Mouse (Mus musculus) kidney, postnatal 0 days (tissue): ENCODE data around the gene Arpc4. TPM values are rescaled to one million over a fixed set of nuclear protein-coding genes. Genes with fewer than 3 reads are reported as not detected.

Experiments
- ATAC-seq: fragments of 200-750 bp; cut with Nextera tagmentation; replicated peaks from 2 replicates; pipeline ENCODE4 v1.8.0; 2017; ENCODE audit warnings: low read depth, moderate number of reproducible peaks, moderate TSS enrichment, moderate library complexity; ENCODE audit not compliant: low FRiP score
- DNase-seq: peaks from one replicate; pipeline ENCODE4 v3.0.0-alpha.2; 2016; ENCODE audit warnings: low spot score
- H3K27ac ChIP-seq: fragments of 300-500 bp; sonication (generic); 2 replicates; pipeline ENCODE4 v1.5.1; 2014; ENCODE audit warnings: mild to moderate bottlenecking
- H3K27me3 ChIP-seq: fragments of 300-500 bp; sonication (generic); 2 replicates; pipeline ENCODE4 v1.6.1; 2014; ENCODE audit warnings: low read length, mixed read lengths; ENCODE audit not compliant: insufficient read depth
- H3K36me3 ChIP-seq: fragments of 300-500 bp; sonication (generic); 2 replicates; pipeline ENCODE4 v1.6.1; 2014; ENCODE audit warnings: low read length, mixed read lengths; ENCODE audit not compliant: insufficient read depth
- H3K4me1 ChIP-seq: fragments of 300-500 bp; sonication (generic); replicated peaks from 2 replicates; pipeline ENCODE4 v1.6.1; 2014; ENCODE audit warnings: antibody characterized with exemption, low read length, mixed read lengths; ENCODE audit not compliant: insufficient read depth
- H3K4me2 ChIP-seq: fragments of 300-500 bp; sonication (generic); 2 replicates; pipeline ENCODE4 v1.6.1; 2014; ENCODE audit warnings: mild to moderate bottlenecking, low read length, moderate library complexity, mixed read lengths
- H3K4me3 ChIP-seq: fragments of 300-500 bp; sonication (generic); replicated peaks from 2 replicates; pipeline ENCODE4 v1.5.1; 2014; ENCODE audit warnings: low read depth, low read length
- H3K9ac ChIP-seq: fragments of 300-500 bp; sonication (generic); 2 replicates; pipeline ENCODE4 v1.6.1; 2014; ENCODE audit warnings: low read depth, low read length
- H3K9me3 ChIP-seq: fragments of 300-500 bp; sonication (generic); replicated peaks from 2 replicates; pipeline ENCODE4 v1.6.1; 2016; ENCODE audit warnings: low read length, inconsistent platforms, mixed read lengths
- CTCF ChIP-seq: IDR thresholded peaks from 2 replicates; pipeline ENCODE4 v1.5.1; 2016; ENCODE audit warnings: antibody characterized with exemption, low read depth, mild to moderate bottlenecking, moderate library complexity
- WGBS: fragments of 180-500 bp; shearing (Covaris S2); extraction: QIAGEN DNeasy Blood & Tissue Kit; methylation state at CpG from one replicate; pipeline ENCODE4 v1.1.7; 2014; 5-methylcytosine and 5-hydroxymethylcytosine counted together
- polyA plus RNA-seq: library from polyadenylated mRNA; unstranded; fragments of >200 nt; fragmentation: Nextera tagmentation; extraction: Ambion mirVana; gene quantifications from 2 replicates; pipeline ENCODE4 v1.2.1, GENCODE M21; 2015

Gene Arpc4
- polyA plus RNA-seq, 1 experiment from 2014 or later, result 375 TPM

DNA sequence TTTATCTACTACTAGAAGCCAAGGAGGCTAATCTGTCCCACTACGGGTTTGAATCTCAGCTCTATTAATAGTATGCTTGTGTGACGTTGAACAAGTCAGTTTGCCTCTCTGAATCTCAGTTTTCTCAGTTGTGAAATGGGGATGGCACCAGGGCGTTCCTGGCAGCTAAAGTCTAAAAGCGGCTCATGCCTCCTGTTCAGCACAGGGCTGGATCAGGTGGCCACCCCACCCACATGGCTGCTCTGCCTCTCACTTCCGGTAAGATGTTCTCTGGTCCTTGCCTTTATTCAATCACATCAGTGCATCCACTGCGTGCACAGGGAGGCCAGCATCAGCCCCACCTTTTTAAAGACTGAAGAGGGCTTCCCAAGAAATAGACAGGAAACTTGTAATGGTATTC lies 27.6 kb downstream of the Arpc4 start:
- Histone ChIP-seq H3K27ac (no peak overlapping the region), H3K4me1 (no peaks in the 10 kb centered on the region), H3K9ac (no peak overlapping the region), H3K9me3 (no peaks in the 10 kb centered on the region), H3K27me3 (no peaks in the 10 kb centered on the region), H3K4me2 (no peak overlapping the region), H3K36me3 (no peaks in the 10 kb centered on the region), H3K4me3 (no peak overlapping the region)
- TF ChIP-seq CTCF, result no peak
- ATAC-seq, result no peak
- 90% methylated on average over 6 of the region's 6 CpGs for WGBS
- DNase-seq, result no peak

DNA sequence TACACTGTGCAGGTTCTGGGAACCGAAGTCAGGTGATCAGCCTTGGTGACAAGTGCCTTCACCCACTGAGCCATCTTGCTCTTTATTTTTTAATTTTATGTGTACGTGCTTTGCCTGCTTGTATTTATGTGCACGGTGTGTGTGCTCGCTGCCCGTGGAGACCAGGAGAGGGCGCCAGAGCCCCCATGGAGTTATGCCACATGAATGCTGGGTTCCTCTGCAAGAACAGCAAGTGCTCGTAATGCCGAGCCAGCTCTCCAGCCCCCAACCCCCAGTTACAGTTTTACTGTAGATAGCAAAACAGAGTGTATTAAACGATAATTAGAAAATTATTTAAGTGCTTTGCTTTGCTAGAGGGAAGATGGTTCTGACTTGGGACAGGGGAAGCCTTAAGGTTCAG lies 28.8 kb downstream of the Arpc4 start:
- Histone ChIP-seq H3K4me3 (no peak overlapping the region), H3K27me3 (no peaks in the 10 kb centered on the region), H3K36me3 (no peaks in the 10 kb centered on the region), H3K4me1 (no peaks in the 10 kb centered on the region), H3K4me2 (no peak overlapping the region), H3K9ac (no peak overlapping the region), H3K9me3 (no peaks in the 10 kb centered on the region), H3K27ac (no peak overlapping the region)
- ATAC-seq, result no peak
- 83% methylated on average over 9 of the region's 9 CpGs for WGBS
- no peak for DNase-seq
- TF ChIP-seq CTCF, result peak; percentile 59

- no peak for DNase-seq
Measured at GRCm38 (mm10) chr6:113410001-113410400, 32.1 kb downstream of the Arpc4 start.

GRCm38 (mm10) chr6:113416416-113416815 lies 38.5 kb downstream of the Arpc4 start:
- no peak for TF ChIP-seq CTCF
- Histone ChIP-seq H3K27ac (no peak overlapping the region), H3K4me2 (no peak overlapping the region), H3K27me3 (no peaks in the 10 kb centered on the region), H3K9me3 (no peaks in the 10 kb centered on the region), H3K36me3 (peaks cover 11% of the 10 kb centered on the region; the same call in 1 of the 2 replicates), H3K4me3 (no peak overlapping the region), H3K9ac (no peak overlapping the region), H3K4me1 (peaks cover 7% of the 10 kb centered on the region)
- ATAC-seq (no peak), DNase-seq (no peak)
- 75% methylated on average over 5 of the region's 5 CpGs for WGBS

More at GRCm38 (mm10) chr6:113410001-113410400, 32.1 kb downstream of the Arpc4 start:
- H3K4me2 ChIP-seq, result no peak overlapping the region
- WGBS, result 75% methylated on average over 1 of the region's 1 CpGs
- no peak for ATAC-seq
- TF ChIP-seq CTCF, result no peak
- H3K9ac ChIP-seq, result no peak overlapping the region
- H3K4me3 ChIP-seq, result no peak overlapping the region
- H3K27me3 ChIP-seq, result no peaks in the 10 kb centered on the region
- H3K27ac ChIP-seq, result no peak overlapping the region
- H3K4me1 ChIP-seq, result no peaks in the 10 kb centered on the region
- H3K36me3 ChIP-seq, result peaks cover 2% of the 10 kb centered on the region; the same call in 1 of the 2 replicates
- no peaks in the 10 kb centered on the region for H3K9me3 ChIP-seq

DNA sequence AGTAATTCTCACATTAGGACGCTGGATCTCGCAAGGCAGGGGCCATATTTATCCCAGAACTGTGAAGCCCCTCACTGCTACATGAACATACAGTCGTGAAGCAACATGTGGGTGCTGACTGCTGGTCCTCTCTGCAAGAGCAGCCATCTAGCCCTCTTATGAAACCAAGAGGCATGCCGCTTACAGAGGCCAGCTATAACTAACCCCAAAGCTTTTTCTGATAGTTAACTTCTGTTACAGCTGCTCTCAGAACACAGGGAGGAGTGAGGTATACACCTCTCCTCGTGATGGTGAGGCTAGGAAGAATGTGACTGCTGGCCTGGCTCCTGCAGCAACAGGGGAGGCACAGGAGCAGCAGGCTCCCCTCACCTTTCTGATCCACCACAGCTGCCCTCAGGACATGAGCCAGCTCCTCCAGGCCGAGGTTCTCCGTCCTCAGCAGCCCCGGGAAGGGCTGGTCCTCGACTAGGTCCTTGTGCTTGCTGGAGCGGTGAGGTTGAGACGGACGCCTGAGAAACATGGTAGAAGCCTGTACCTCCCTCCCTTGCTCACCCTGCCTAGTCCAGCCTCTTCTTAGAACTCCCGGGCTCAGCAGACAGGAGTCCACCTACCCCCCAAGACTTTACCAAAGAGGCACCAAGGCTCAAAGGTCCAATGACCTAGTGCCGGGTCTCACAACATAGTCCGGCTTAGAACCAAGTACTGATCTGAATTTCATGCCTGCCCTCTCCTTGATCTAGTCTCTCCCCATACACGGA lies 40.7 kb downstream of the Arpc4 start:
- peak overlapping the region; percentile 72 for H3K27ac ChIP-seq
- peak; percentile 53 for DNase-seq
- peaks cover 7% of the 10 kb centered on the region for H3K4me1 ChIP-seq

GRCm38 (mm10) chr6:113419199-113419587 lies 41.3 kb downstream of the Arpc4 start, which contains the start of gene Rpusd3:
Gene Rpusd3 (minus strand): TSS chr6:113419340.
- Histone ChIP-seq H3K4me3 (peak within 1 kb of the TSS; percentile 56), H3K9me3 (no peaks in the 10 kb centered on the region), H3K36me3 (peaks cover 11% of the 10 kb centered on the region; the same call in 1 of the 2 replicates), H3K4me1 (peaks cover 7% of the 10 kb centered on the region), H3K9ac (peak within 1 kb of the TSS; percentile 55), H3K27me3 (no peaks in the 10 kb centered on the region), H3K27ac (peak within 1 kb of the TSS; percentile 72), H3K4me2 (peak within 1 kb of the TSS; percentile 75)
- ATAC-seq, result peak; percentile 95
- no peak for TF ChIP-seq CTCF
- DNase-seq, result peak; percentile 99
- under 1% methylated on average over 25 of the region's 25 CpGs for WGBS

More for the DNA sequence above, 40.7 kb downstream of the Arpc4 start:
- peak; percentile 80 for ATAC-seq
- H3K4me3 ChIP-seq, result peak overlapping the region; percentile 56
- H3K9me3 ChIP-seq, result no peaks in the 10 kb centered on the region
- peak overlapping the region; percentile 75 for H3K4me2 ChIP-seq
- peaks cover 11% of the 10 kb centered on the region; the same call in 1 of the 2 replicates for H3K36me3 ChIP-seq
- H3K27me3 ChIP-seq, result no peaks in the 10 kb centered on the region
- no peak for TF ChIP-seq CTCF
- H3K9ac ChIP-seq, result peak overlapping the region; percentile 55
- 8% methylated on average over 16 of the region's 16 CpGs for WGBS
